Mouse (Mus musculus) midbrain, embryonic 16.5 days (tissue): ENCODE measurements around the gene Isoc2a. TPM values are rescaled to one million over a fixed set of nuclear protein-coding genes. Genes with fewer than 3 reads are reported as not detected.

Experiments used
- ATAC-seq: fragments of 200-750 bp; cut with Nextera tagmentation; 2 replicates; pipeline ENCODE4 v1.8.0; 2017; ENCODE audit warnings: moderate TSS enrichment
- H3K27ac ChIP-seq: fragments of 300-500 bp; sonication (generic); 2 replicates; pipeline ENCODE4 v1.5.1; 2014; ENCODE audit warnings: mild to moderate bottlenecking, low read length, mixed read lengths
- H3K27me3 ChIP-seq: fragments of 300-500 bp; sonication (generic); 2 replicates; pipeline ENCODE4 v1.6.1; 2014; ENCODE audit warnings: low read depth, low read length, mixed read lengths; ENCODE audit not compliant: control insufficient read depth, insufficient read depth
- H3K36me3 ChIP-seq: fragments of 300-500 bp; sonication (generic); 2 replicates; pipeline ENCODE4 v1.6.1; 2014; ENCODE audit warnings: mild to moderate bottlenecking, low read length, moderate library complexity, mixed read lengths; ENCODE audit not compliant: control insufficient read depth, insufficient read depth
- H3K4me1 ChIP-seq: fragments of 300-500 bp; sonication (generic); 2 replicates; pipeline ENCODE4 v1.6.1; 2014; ENCODE audit warnings: mild to moderate bottlenecking, low read length, mixed read lengths; ENCODE audit not compliant: control insufficient read depth, insufficient read depth
- H3K4me2 ChIP-seq: fragments of 300-500 bp; sonication (generic); 2 replicates; pipeline ENCODE4 v1.6.1; 2014; ENCODE audit warnings: mild to moderate bottlenecking, low read length, mixed read lengths
- H3K4me3 ChIP-seq: fragments of 300-500 bp; sonication (generic); 2 replicates; pipeline ENCODE4 v1.5.1; 2014; ENCODE audit warnings: low read depth, mild to moderate bottlenecking, low read length, moderate library complexity, mixed read lengths
- H3K9ac ChIP-seq: fragments of 300-500 bp; sonication (generic); 2 replicates; pipeline ENCODE4 v1.6.1; 2014; ENCODE audit warnings: low read depth, low read length, mixed read lengths
- H3K9me3 ChIP-seq: fragments of 300-500 bp; sonication (generic); replicated peaks from 2 replicates; pipeline ENCODE4 v1.6.1; 2014; ENCODE audit warnings: mild to moderate bottlenecking, low read length, mixed read lengths; ENCODE audit not compliant: control insufficient read depth, poor library complexity, severe bottlenecking
- WGBS: fragments of 180-500 bp; shearing (Covaris S2); extraction: QIAGEN DNeasy Blood & Tissue Kit; methylation state at CpG from one replicate; pipeline ENCODE4 v1.1.7; 2014; 5-methylcytosine and 5-hydroxymethylcytosine counted together
- polyA plus RNA-seq: library from polyadenylated mRNA; unstranded; fragments of >200 nt; fragmentation: Nextera tagmentation; extraction: Ambion mirVana; gene quantifications from 2 replicates; pipeline ENCODE4 v1.2.1, GENCODE M21; 2015

Isoc2a gene
- polyA plus RNA-seq, 1 experiment from 2014 or later = 0.46 TPM

- Histone ChIP-seq H3K4me2 (peak overlapping the region; percentile 92), H3K9ac (no peak overlapping the region)
- WGBS = 4% methylated on average over 3 of the region's 4 CpGs
Observed at GRCm38 (mm10) chr7:4924891-4925301, 47.9 kb downstream of the Isoc2a start.

GRCm38 (mm10) chr7:4925441-4926381 is 48.8 kb downstream of the Isoc2a start, which contains the start of gene Ssc5d:
Gene Ssc5d, plus strand, starts transcription at chr7:4925785.
- peak within 1 kb of the TSS; percentile 92 for H3K4me2 ChIP-seq

More at GRCm38 (mm10) chr7:4924891-4925301, 47.9 kb downstream of the Isoc2a start:
- no peaks in the 10 kb centered on the region for H3K9me3 ChIP-seq
- peak overlapping the region; percentile 99 for H3K27ac ChIP-seq
- ATAC-seq = no peak
- H3K4me3 ChIP-seq = no peak overlapping the region
- peaks cover 38% of the 10 kb centered on the region for H3K4me1 ChIP-seq
- no peaks in the 10 kb centered on the region for H3K27me3 ChIP-seq
- H3K36me3 ChIP-seq = peaks cover 9% of the 10 kb centered on the region

GRCm38 (mm10) chr7:4926849-4927248 is 49.9 kb downstream of the Isoc2a start:
- no peak overlapping the region for H3K4me2 ChIP-seq
- H3K4me3 ChIP-seq = no peak overlapping the region
- no peaks in the 10 kb centered on the region for H3K27me3 ChIP-seq
- no peak for ATAC-seq
- no peak overlapping the region for H3K9ac ChIP-seq
- H3K36me3 ChIP-seq = no peaks in the 10 kb centered on the region
- WGBS = 81% methylated on average over 16 of the region's 16 CpGs
- no peak overlapping the region for H3K27ac ChIP-seq
- peaks cover 26% of the 10 kb centered on the region for H3K4me1 ChIP-seq
- H3K9me3 ChIP-seq = no peaks in the 10 kb centered on the region

More at GRCm38 (mm10) chr7:4925441-4926381, 48.8 kb downstream of the Isoc2a start, which contains the start of gene Ssc5d:
- Histone ChIP-seq H3K9ac (peak within 1 kb of the TSS; percentile 50), H3K27ac (peak within 1 kb of the TSS; percentile 99), H3K4me3 (no peak within 1 kb of the TSS), H3K36me3 (peaks cover 3% of the 10 kb centered on the region; the same call in 1 of the 2 replicates), H3K9me3 (no peaks in the 10 kb centered on the region), H3K27me3 (no peaks in the 10 kb centered on the region), H3K4me1 (peaks cover 38% of the 10 kb centered on the region)
- WGBS = 0% methylated on average over 5 of the region's 6 CpGs
- ATAC-seq = no peak

- ATAC-seq = no peak
- Histone ChIP-seq H3K36me3 (no peaks in the 10 kb centered on the region), H3K4me2 (no peak overlapping the region), H3K27me3 (no peaks in the 10 kb centered on the region), H3K4me1 (peaks cover 23% of the 10 kb centered on the region), H3K9ac (no peak overlapping the region), H3K9me3 (no peaks in the 10 kb centered on the region), H3K4me3 (no peak overlapping the region), H3K27ac (no peak overlapping the region)
- WGBS = 66% methylated on average over 8 of the region's 8 CpGs
Observed at GRCm38 (mm10) chr7:4927711-4928110, 50.8 kb downstream of the Isoc2a start.

- no peak for ATAC-seq
- Histone ChIP-seq H3K4me1 (peaks cover 23% of the 10 kb centered on the region), H3K27me3 (no peaks in the 10 kb centered on the region), H3K27ac (no peak overlapping the region), H3K9me3 (no peaks in the 10 kb centered on the region), H3K4me2 (no peak overlapping the region), H3K36me3 (no peaks in the 10 kb centered on the region), H3K9ac (no peak overlapping the region), H3K4me3 (no peak overlapping the region)
- WGBS = 85% methylated on average over 17 of the region's 17 CpGs
Observed at GRCm38 (mm10) chr7:4928323-4928722, 51.4 kb downstream of the Isoc2a start.

GRCm38 (mm10) chr7:4933103-4933502 is 56.1 kb downstream of the Isoc2a start:
- no peak for ATAC-seq
- Histone ChIP-seq H3K4me3 (no peak overlapping the region), H3K4me2 (no peak overlapping the region), H3K36me3 (no peaks in the 10 kb centered on the region), H3K9me3 (no peaks in the 10 kb centered on the region; the same call in 1 of the 2 replicates), H3K4me1 (no peaks in the 10 kb centered on the region), H3K27me3 (no peaks in the 10 kb centered on the region), H3K9ac (no peak overlapping the region), H3K27ac (no peak overlapping the region)
- 85% methylated on average over 12 of the region's 12 CpGs for WGBS

DNA sequence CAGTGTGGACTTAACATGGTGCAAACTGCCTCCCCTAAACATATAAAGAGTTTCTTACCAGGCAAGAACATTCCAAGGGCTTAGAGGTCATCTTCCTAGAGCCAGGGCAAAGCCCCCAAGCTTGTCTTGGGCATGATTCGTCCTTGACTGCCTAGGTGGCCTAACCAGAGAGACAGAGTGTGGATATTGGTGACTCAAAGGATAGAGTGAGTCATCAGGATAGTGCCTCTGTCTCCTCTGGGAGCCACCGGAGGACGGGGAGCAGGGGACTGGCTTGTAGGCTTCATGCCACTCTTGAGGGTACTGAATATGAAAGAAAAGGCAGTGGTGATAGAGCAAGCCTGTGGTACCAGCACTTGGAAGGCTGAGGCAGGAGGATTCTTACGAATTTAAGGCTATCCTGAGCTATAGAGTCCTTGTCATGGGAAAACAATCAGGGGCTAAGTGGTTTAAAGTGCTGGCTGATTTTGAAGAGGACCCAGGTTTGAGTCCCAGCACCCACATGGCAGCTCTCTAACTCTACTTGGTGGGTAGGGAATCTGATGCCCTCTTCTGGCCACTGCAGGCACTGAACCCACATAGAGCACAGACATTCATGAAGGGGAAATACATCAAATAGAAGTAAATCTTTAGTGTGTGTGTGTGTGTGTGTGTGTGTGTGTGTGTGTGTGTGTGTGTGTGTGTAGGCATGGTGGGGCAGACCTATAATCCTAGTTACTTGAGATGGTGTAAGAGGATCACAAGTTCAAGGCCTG is 57.4 kb downstream of the Isoc2a start:
- no peak for ATAC-seq
- Histone ChIP-seq H3K36me3 (no peaks in the 10 kb centered on the region), H3K27me3 (no peaks in the 10 kb centered on the region), H3K9me3 (no peaks in the 10 kb centered on the region; the same call in 1 of the 2 replicates), H3K4me2 (no peak overlapping the region), H3K4me1 (no peaks in the 10 kb centered on the region), H3K27ac (no peak overlapping the region), H3K9ac (no peak overlapping the region), H3K4me3 (no peak overlapping the region)
- 83% methylated on average over 4 of the region's 4 CpGs for WGBS

- 85% methylated on average over 10 of the region's 10 CpGs for WGBS
- no peak for ATAC-seq
Observed at GRCm38 (mm10) chr7:4936832-4937231, 59.9 kb downstream of the Isoc2a start.

More at GRCm38 (mm10) chr7:4936832-4937231, 59.9 kb downstream of the Isoc2a start:
- Histone ChIP-seq H3K9me3 (no peaks in the 10 kb centered on the region; the same call in 1 of the 2 replicates), H3K27ac (no peak overlapping the region), H3K36me3 (no peaks in the 10 kb centered on the region), H3K4me1 (no peaks in the 10 kb centered on the region), H3K4me3 (no peak overlapping the region), H3K27me3 (no peaks in the 10 kb centered on the region), H3K9ac (no peak overlapping the region), H3K4me2 (no peak overlapping the region)
